Mouse (Mus musculus) ES-E14 (cell line): Measurements from ENCODE around the gene Adap2. TPM values are rescaled to one million over a fixed set of nuclear protein-coding genes. Genes with fewer than 3 reads are reported as not detected.
"Not testable (repeated sequence)": the region's sequence is repeated elsewhere in the genome, so short reads cannot be mapped to it uniquely, and the experiment has no call there.

ENCODE experiments used
- DNase-seq: peaks from one replicate; pipeline ENCODE4 v3.0.0-alpha.2; 2013; ENCODE audit warnings: low read depth, low spot score
- H3K27ac ChIP-seq: 2 replicates; pipeline ENCODE4 v1.5.1; 2012; ENCODE audit warnings: low read depth, mild to moderate bottlenecking, low read length, moderate library complexity, mixed read lengths; ENCODE audit not compliant: poor library complexity, insufficient read depth, severe bottlenecking
- H3K36me3 ChIP-seq: 2 replicates; pipeline ENCODE4 v1.6.1; 2012; ENCODE audit warnings: mild to moderate bottlenecking, low read length, moderate library complexity, mixed read lengths; ENCODE audit not compliant: control insufficient read depth, poor library complexity, insufficient read depth, severe bottlenecking
- H3K4me1 ChIP-seq, 2 experiments: fragments of 150-350 bp in 1 of 2; sonication (generic) in 1 of 2; 2 replicates each; pipeline ENCODE4 v1.6.1; 2012; ENCODE audit warnings: low read length in 2 of 2, mild to moderate bottlenecking in 1 of 2, mixed read lengths in 1 of 2; ENCODE audit not compliant: control insufficient read depth in 2 of 2, insufficient read depth in 2 of 2, poor library complexity in 1 of 2
- H3K4me3 ChIP-seq, 2 experiments: fragments of 150-350 bp in 1 of 2; sonication (generic) in 1 of 2; 2 replicates each; pipeline ENCODE4 v1.5.1; 2012; ENCODE audit warnings: low read length in 2 of 2, low read depth in 1 of 2, mild to moderate bottlenecking in 1 of 2, mixed read lengths in 1 of 2; ENCODE audit not compliant: insufficient read depth in 1 of 2, poor library complexity in 1 of 2, severe bottlenecking in 1 of 2
- H3K9ac ChIP-seq: 2 replicates; pipeline ENCODE4 v1.6.1; 2012; ENCODE audit warnings: low read depth, mild to moderate bottlenecking, low read length, mixed read lengths; ENCODE audit not compliant: poor library complexity, insufficient read depth, severe bottlenecking
- H3K9me3 ChIP-seq: fragments of 150-350 bp; sonication (generic); 2 replicates; pipeline ENCODE4 v1.6.1; 2012; ENCODE audit warnings: low read depth, mild to moderate bottlenecking, low read length; ENCODE audit not compliant: control insufficient read depth, insufficient read depth
- CHD2 ChIP-seq: IDR thresholded peaks from 2 replicates; pipeline ENCODE4 v1.6.1; 2014; ENCODE audit warnings: mild to moderate bottlenecking, low read depth, low read length, inconsistent platforms
- HCFC1 ChIP-seq: IDR thresholded peaks from 2 replicates; pipeline ENCODE4 v1.6.1; 2012; ENCODE audit warnings: low read length, inconsistent platforms, borderline replicate concordance; ENCODE audit not compliant: insufficient read depth
- MAFK ChIP-seq: IDR thresholded peaks from 2 replicates; pipeline ENCODE4 v1.6.1; 2014; ENCODE audit warnings: mild to moderate bottlenecking, low read depth, low read length, inconsistent platforms; ENCODE audit not compliant: insufficient read depth
- ZC3H11A ChIP-seq: IDR thresholded peaks from 2 replicates; pipeline ENCODE4 v1.6.1; 2012; ENCODE audit warnings: low read depth, mild to moderate bottlenecking, inconsistent platforms, low read length, borderline replicate concordance
- ZNF384 ChIP-seq: IDR thresholded peaks from 2 replicates; pipeline ENCODE4 v1.6.1; 2012; ENCODE audit warnings: low read depth, low read length, inconsistent platforms
- in situ Hi-C, 2 experiments: fragments of 600-800 bp; cut with MboI; formaldehyde crosslinking; loops; one replicate each; pipeline ENCODE4 v1.15.1; 2025; ENCODE audit warnings: low sequenced_read_pairs in 2 of 2, inconsistent platforms in 1 of 2; ENCODE audit not compliant: unreplicated experiment in 2 of 2
- total RNA-seq: library from RNA; depleted of rRNA; stranded (reverse); fragments of 300-350 nt; gene quantifications from 2 replicates; pipeline ENCODE4 v1.2.3, GENCODE M21; 2012

Gene Adap2
- total RNA-seq, 1 experiment = 2.8 TPM

DNA sequence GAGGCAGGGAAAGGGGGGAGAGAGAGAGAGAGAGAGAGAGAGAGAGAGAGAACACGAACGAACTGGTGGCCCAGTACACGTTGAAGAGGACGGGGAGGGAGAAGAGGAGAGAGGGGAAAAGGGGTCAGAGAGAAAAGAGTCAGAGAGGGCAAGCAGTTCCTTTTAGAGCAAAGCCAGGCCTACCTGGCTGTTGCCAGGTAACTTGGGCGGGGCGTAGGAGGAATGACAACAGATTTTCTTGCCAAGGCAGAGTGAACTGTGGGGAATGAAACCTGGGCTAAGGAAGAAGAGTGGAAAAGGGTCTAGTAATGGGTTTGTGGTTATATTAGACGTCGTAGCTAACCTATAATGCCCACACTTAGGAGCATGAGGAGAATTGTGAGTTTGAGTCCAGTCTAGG, 11.0 kb upstream of the Adap2 start:
- Histone ChIP-seq H3K27ac (peak overlapping the region; percentile 64), H3K36me3 (no peaks in the 10 kb centered on the region), H3K4me3 (peak overlapping the region; percentile 77 to 89), H3K4me1 (peaks cover 0 to 8% of the 10 kb centered on the region in 2 experiments; a peak in 1 of 4 replicates), H3K9me3 (no peaks in the 10 kb centered on the region), H3K9ac (peak overlapping the region; percentile 53; the same call in 1 of the 2 replicates)
- in situ Hi-C loops = no loop called here
- TF ChIP-seq HCFC1 = no peak
- TF ChIP-seq MAFK = no peak
- no peak for TF ChIP-seq ZNF384
- no peak for TF ChIP-seq CHD2
- TF ChIP-seq ZC3H11A = no peak
- DNase-seq = no peak

DNA sequence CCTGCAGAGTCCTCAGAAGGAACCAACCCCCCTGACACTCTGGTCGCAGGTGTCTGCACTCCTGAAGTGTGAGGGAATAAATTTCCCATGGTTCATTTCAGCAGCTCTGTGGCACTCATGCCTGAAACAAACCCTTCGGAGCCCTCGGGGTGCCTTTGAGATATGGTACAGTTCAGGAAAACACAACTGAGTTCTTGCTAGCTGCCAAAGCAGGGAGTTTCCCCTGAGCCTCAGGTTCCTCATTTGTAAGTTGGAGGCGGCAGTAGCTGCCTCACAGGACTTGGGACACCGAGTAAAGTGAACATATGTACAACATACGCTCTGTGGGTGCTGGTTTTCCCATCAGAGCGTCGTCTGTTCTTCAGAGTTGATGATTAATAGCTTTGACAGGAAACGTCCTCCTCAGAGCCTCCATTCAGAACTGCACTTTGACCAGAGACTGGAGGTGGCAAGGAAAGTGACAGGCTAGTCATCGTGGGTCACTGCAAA, 8.1 kb upstream of the Adap2 start:
- H3K27ac ChIP-seq = no peak overlapping the region
- in situ Hi-C loops = no loop called here
- no peaks in the 10 kb centered on the region for H3K9me3 ChIP-seq
- TF ChIP-seq HCFC1 (no peak), CHD2 (no peak), ZC3H11A (no peak), MAFK (no peak), ZNF384 (no peak)
- peaks cover 0 to 3% of the 10 kb centered on the region in 2 experiments; a peak in 1 of 4 replicates for H3K4me1 ChIP-seq
- H3K4me3 ChIP-seq = no peak overlapping the region
- H3K36me3 ChIP-seq = no peaks in the 10 kb centered on the region
- no peak for DNase-seq
- H3K9ac ChIP-seq = no peak overlapping the region

DNA sequence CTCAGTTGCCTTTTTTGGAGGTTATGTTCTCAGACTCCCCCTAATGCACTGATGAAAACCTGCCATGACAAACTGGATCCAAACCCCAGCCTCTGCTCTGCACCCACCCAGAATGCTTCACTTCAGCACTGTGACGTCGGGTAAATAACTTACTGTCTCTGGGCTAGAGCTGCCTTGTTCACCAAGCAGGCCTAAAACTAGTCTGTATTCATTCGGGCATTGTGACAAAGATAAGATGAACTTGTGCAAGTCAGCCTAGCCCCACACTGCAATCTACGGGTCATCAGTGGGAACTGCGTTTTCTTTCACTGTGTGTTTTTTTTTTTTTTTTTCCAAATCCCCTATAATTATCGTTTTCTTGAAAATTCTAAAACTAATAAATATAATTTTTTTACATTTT, 6.2 kb upstream of the Adap2 start:
- no peak for TF ChIP-seq MAFK
- no peak for TF ChIP-seq ZNF384
- no peak for TF ChIP-seq ZC3H11A
- TF ChIP-seq HCFC1 = no peak
- no peak for TF ChIP-seq CHD2
- Histone ChIP-seq H3K9me3 (no peaks in the 10 kb centered on the region), H3K36me3 (no peaks in the 10 kb centered on the region), H3K4me1 (peaks cover 0 to 3% of the 10 kb centered on the region in 2 experiments; a peak in 1 of 4 replicates), H3K27ac (no peak overlapping the region), H3K4me3 (no peak overlapping the region), H3K9ac (no peak overlapping the region)
- DNase-seq = no peak
- in situ Hi-C loops = no loop called here

DNA sequence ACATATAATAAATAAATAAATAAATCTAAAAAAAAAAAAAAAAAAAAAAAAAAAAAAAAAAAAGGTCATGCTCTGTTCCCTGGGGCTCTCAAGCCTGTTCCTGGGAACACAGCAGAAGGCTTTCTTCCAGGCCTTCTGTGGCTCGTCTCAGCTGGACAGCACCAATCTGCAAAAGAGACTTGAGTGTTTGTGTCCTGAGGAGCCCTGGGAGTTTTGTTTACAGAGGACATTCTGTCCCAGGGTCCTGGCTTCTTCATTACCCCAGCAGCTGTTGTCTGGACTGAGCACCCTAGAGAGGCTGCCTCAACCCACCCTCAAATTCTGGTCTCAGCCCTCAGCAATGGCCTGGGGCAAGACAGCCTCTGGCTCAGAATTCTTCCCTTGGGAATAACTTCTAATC, 5.6 kb upstream of the Adap2 start:
- in situ Hi-C loops = no loop called here
- no peak for DNase-seq
- no peak overlapping the region for H3K27ac ChIP-seq
- TF ChIP-seq MAFK (no peak), ZNF384 (peak; percentile 89), HCFC1 (no peak)
- H3K4me1 ChIP-seq = no peaks in the 10 kb centered on the region
- H3K9me3 ChIP-seq = no peaks in the 10 kb centered on the region
- H3K4me3 ChIP-seq = no peak overlapping the region
- no peaks in the 10 kb centered on the region for H3K36me3 ChIP-seq
- H3K9ac ChIP-seq = no peak overlapping the region

DNA sequence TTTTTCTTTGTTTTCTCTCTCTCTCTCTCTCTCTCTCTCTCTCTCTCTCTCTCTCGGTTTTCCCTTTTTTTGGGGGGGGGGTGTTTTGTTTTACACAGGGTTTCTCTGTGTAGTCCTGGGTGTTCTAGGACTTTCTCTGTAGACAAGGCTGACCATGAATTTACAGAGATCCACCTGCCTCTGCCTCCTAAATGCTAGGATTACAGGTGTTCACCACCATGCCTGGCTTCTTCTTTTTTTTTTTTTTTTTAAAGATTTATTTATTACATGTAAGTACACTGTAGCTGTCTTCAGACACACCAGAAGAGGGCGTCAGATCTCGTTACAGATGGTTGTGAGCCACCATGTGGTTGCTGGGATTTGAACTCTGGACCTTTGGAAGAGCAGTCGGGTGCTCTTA, 4.9 kb upstream of the Adap2 start:
- in situ Hi-C loops, H3K27ac ChIP-seq, H3K36me3 ChIP-seq, H3K4me1 ChIP-seq, DNase-seq, H3K9ac ChIP-seq, H3K4me3 ChIP-seq, H3K9me3 ChIP-seq: not testable (repeated sequence)
